Mouse (Mus musculus): ENCODE measurements around the gene Arhgap1.
A peak's percentile ranks its signal among the peaks of the same experiment; 100 is the strongest.
"Not testable (repeated sequence)": the region's sequence is repeated elsewhere in the genome, so short reads cannot be mapped to it uniquely, and the experiment has no call there.

Arhgap1 gene

GRCm38 (mm10) chr2:91649553-91650359, at the start of gene Arhgap1, which contains the start of gene Zfp408:
Gene Arhgap1, plus strand, starts transcription at chr2:91649860.
Gene Zfp408, minus strand, starts transcription at chr2:91649791.
- DNase-seq (ENCODE audit: low spot score): peak; percentile 100

DNA sequence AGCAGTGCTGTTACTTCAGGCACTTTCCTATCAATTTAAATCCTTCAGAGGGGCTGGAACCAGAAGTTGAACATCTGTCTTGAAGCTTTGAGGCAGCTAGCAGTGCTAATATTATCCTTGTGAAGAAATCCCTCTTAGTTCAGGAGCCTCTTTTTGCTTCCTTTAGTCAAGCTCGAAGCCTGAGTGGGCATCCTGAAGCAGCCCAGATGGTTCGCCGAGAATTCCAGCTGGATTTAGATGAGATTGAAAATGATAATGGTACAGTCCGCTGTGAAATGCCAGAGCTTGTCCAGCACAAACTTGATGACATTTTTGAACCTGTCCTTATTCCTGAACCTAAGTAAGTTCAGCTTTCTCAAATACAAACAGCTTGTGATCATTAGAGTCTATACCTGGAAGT, 49.2 kb upstream of the Arhgap1 start:
- DNase-seq (ENCODE audit: low spot score): no peak

DNA sequence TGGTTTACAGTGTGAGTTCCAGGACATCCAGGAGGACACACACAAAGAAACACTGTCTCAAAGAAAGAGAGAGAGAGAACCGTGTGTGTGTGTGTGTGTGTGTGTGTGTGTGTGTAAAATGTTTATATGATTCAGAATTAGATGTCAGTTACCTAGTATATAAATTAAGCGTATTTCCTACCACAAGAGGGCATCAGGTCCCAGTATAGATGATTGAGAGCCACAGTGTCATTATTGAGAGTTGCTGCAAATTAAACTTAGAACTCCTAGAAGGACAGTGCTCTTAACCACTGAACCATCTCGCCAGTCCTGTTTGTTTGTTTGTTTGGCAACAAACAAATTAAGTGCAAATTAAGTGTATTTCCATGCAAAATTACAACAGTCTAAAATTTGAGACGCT, 47.3 kb upstream of the Arhgap1 start:
- DNase-seq (ENCODE audit: low spot score): peak; percentile 6

DNA sequence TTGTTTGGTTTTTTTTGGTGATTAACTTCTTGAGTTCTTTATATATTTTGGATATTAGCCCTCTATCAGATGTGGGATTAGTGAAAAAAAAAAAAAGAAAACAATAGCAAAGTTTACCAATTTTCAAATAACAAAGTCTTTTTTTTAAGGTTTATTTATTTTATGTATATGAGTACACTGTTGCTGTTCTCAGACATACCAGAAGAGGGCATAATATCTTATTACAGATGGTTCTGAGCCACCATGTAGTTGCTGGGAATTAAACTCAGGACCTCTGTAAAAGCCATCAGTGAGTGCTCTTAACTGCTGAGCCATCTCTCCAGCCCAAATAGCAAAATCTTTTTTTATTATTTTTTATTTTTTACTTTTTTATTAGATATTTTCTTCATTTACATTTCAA, 40.3 kb upstream of the Arhgap1 start:
- DNase-seq (ENCODE audit: low spot score): not testable (repeated sequence)

- no peak for DNase-seq (ENCODE audit: low spot score)
Measured at GRCm38 (mm10) chr2:91622356-91622755, 27.3 kb upstream of the Arhgap1 start.

GRCm38 (mm10) chr2:91623366-91623765, 26.3 kb upstream of the Arhgap1 start:
- DNase-seq (ENCODE audit: low spot score): not testable (repeated sequence)

DNA sequence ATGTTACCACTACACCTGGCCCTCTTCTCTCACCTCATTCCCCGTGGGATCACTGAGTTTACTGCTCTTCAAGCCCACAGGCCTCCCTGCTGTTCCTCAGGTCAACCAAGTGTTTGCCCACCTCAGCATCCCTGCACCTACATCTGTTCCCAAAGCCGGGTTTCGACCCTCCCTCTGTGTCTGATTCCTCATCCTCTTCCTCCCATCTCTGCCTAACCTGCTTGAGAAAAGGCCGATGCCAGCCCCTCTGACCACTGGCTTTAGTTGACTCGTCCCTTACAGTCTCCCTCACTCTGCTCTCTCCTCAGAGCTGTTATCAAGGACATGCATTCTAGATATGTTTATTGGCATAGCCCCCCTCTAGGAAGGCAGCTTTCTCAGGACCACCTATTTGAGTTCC, 22.2 kb upstream of the Arhgap1 start:
- DNase-seq (ENCODE audit: low spot score): no peak

DNA sequence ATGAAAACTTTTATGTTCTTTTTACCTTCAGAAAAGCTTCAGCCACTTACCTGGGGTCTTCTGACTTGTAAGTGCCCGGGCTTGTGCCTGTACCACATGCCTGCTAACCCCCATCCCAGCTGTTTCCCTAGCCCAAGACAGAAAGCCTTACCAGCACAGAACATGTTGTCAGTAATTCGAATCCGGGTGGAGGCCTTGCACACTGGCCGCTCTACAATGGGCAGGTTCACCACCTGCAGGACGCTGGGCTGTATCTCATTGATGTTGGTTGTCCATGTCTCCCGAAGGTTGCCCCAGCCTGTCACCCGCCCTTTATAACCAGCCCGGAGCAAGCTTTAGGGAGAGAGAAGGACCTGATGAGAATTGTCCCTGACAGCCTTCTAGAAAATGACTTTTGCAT, 21.5 kb upstream of the Arhgap1 start:
- no peak for DNase-seq (ENCODE audit: low spot score)

- no peak for DNase-seq (ENCODE audit: low spot score)
Measured at GRCm38 (mm10) chr2:91629682-91630081, 20.0 kb upstream of the Arhgap1 start.

DNA sequence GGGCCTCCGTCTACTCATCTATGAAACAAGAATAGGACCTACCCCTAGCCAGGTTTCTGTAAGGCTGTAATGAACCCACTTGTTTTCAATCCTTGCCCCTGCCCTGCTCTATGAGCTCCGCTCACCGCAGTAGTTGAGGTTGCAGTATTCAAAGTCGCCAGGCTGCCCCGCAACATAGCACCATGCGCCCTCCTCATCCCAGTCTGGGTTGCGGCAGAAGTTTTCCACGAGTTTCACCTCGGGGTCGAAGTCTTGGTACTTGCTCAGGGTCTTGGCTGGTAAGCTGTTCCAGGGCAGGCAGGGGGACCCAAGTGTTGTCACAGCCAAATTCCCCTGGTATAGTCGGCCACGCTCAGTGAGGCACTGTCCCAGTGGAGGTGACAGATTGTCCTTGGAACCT, 19.3 kb upstream of the Arhgap1 start:
- DNase-seq (ENCODE audit: low spot score): no peak

DNA sequence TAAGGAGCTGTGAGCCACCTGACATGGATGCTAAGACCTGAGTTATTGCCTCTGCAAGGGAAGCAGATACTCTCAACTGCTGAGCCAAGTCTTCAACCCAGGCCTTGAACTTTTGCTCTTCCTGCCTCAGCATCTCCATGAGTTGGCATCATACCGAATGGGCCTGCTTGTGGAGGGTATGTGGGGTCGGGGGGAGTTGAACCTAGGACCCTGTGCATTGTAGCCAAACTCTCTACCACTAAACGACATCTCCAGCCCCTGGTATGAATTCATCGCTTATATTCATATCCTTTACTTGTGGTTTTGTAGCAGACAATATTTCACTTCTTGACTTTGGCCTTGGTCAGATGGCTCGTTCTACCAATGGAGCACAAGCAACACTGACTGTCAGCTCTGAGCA, 17.8 kb upstream of the Arhgap1 start:
- DNase-seq (ENCODE audit: low spot score): no peak

GRCm38 (mm10) chr2:91632316-91632715, 17.3 kb upstream of the Arhgap1 start:
- no peak for DNase-seq (ENCODE audit: low spot score)

DNA sequence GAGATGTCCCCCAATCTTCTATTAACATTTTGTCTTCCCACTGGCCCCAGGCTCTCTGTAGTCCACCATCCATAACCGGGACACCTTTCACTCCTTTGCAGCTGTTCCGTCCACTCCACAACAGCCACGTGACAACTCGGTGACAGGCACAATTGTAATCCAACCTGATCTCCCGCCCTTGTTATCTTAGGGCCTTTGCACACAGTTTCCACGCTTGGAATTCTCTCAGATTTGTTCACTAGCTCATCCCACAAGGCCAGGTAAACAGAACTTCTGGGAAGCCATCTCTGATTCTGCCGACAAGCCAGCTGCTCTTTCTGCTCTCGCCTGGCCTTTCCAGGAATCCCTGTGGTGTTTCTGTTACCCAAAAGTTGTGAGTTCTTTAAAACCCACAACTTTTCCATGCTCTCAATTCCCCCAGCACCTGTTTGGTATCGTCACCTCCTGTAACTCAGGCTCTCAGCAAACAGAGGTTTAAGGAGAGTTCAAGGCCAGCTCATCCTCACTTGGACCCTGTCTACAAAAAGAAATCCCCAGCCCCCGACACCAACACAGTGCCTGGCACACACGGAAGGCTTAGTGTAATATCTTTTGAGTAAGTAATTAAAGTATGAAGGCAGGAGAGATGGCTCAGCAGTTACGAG, 16.2 kb upstream of the Arhgap1 start:
- no peak for DNase-seq (ENCODE audit: low spot score)

- DNase-seq (ENCODE audit: low spot score): no peak
Measured at GRCm38 (mm10) chr2:91634841-91635240, 14.8 kb upstream of the Arhgap1 start.

DNA sequence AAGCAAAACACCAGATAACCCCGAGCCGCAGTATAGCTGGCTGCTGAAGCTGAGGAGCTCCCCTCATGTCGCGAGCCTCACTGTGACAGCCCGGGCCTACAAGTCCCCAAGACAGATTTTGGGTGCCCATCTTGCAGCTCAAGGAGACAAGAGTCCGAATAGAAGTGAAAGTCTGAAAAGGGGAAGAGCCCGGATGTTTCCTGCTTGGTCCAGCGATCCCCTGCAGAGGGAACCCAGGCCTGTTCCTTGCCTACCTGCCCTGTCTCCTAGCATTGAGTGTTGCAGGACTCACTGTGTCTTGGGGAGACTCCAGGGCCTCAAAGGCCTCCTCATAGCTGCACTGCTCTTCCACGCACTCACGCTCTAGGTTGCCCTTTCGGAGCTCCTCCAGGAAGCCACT, 14.2 kb upstream of the Arhgap1 start:
- no peak for DNase-seq (ENCODE audit: low spot score)

- DNase-seq (ENCODE audit: low spot score): no peak
Measured at GRCm38 (mm10) chr2:91636229-91636628, 13.4 kb upstream of the Arhgap1 start, which contains the start of gene F2. Gene F2, minus strand, starts transcription at chr2:91636414.

DNA sequence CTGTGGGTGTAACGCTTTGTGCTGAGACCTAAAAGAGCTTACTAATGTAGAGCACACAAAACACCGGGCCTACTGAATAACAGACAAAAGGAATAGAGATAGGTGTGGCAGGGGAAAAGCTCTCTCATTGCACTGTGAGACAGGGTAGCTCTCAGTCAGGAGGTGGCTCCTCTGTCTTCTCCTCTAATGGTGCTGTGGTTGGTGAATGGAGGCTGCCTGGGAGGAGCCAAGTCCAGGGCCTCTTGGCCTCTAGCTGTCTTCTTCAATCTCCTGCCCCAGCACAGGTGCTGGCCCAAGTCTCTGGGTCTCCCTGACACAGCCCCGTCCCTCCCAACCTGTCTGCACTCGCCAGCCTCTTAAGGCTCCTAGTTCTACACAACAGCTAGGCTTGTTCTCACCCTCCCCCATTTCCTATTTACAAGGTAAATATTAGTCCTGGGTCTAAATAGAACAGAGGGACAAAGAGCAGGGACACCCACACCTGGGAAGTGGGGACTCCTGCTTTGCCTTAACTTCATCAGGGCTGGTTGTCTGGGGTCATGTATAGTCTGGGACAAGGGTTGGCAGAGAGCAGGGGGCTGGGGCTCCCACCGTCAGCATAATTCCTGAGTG, 12.8 kb upstream of the Arhgap1 start:
- DNase-seq (ENCODE audit: low spot score): no peak

DNA sequence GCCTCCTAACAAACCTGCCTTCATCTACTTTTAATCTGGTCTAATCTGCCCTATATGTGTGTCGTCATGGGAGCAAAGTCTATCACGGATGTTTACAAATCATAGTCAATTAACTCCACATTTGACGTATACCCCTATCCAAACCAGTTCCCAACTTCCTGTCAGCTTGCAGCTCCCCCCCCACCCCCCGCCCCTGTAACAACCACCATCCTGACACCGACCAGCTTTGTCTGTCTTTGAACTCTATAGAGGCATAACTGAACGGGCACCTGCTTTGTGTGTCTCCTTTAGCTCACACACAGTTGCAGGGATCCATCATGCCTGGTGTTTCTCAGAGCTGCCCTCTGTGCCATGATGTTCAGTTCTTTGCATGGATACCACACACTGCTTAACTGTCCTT, 10.7 kb upstream of the Arhgap1 start:
- DNase-seq (ENCODE audit: low spot score): no peak

- DNase-seq (ENCODE audit: low spot score): no peak
Measured at GRCm38 (mm10) chr2:91642825-91643415, 6.7 kb upstream of the Arhgap1 start.

GRCm38 (mm10) chr2:91644021-91644420, 5.6 kb upstream of the Arhgap1 start:
- DNase-seq (ENCODE audit: low spot score): no peak

DNA sequence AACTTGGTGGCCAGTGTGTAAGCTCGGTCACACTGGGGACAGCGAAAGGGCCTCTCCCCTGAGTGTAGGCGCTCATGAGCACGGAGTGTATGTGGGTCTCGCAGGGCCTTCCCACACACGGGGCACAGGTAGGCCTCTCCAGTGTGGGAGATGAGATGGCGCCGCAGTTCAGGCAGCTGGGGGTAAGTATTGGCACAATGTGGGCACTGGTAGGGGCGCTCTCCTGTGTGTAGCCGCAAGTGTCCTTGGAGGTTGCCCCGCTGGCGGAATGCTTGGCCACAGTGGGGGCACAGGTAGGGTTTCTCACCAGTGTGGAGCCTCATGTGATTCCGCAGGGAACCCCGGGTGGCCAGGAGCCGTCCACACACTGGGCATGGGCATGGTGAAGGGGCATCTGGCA, 4.3 kb upstream of the Arhgap1 start:
- no peak for DNase-seq (ENCODE audit: low spot score)

DNA sequence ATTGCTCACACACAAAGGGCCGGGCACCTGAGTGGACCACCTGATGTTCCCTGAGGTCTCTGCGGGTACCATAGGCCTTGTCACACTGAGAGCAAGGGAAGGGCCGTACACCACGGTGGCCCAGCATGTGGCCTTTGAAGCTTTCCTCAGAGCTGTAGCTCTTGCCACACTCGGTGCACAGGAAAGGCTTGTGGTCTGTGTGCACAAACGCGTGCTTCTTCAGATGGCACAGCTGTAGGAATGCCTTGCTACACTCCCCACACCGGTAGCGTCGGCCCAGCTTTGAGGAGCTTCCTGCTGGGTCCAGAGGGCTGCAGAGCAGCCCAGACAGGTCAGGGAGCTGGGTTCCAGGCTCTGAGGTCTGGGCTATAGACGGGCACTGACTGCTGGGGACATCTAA, 3.8 kb upstream of the Arhgap1 start:
- DNase-seq (ENCODE audit: low spot score): no peak

DNA sequence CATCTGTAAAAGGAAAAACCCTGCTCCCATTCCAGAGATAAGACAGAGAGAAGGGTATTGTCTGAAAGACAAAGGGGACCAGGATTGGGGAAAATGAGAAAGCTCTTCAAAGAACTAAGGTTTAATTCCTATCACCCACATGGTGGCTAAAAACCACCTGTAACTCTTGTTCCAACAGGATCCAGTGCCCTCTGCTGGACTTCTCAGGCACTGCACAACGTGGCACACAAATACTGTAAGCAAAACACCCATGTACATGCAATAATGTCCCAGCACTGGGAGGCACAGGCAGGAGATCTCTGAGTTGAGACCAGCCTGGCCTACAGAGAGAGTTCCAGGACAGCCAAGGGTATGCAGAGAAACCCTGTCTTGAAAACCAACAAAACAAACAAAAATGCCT, 2.9 kb upstream of the Arhgap1 start:
- DNase-seq (ENCODE audit: low spot score): peak; percentile 67
